Mouse (Mus musculus) stomach, postnatal 0 days (tissue): ENCODE results near the gene Epgn.

Source experiments
- CTCF ChIP-seq: IDR thresholded peaks from 2 replicates; pipeline ENCODE4 v1.5.1; 2016; ENCODE audit warnings: antibody characterized with exemption, low read depth, mild to moderate bottlenecking, moderate library complexity
- EP300 ChIP-seq: optimal IDR thresholded peaks from 2 replicates; pipeline ENCODE3; 2016; ENCODE audit warnings: antibody characterized with exemption

DNA sequence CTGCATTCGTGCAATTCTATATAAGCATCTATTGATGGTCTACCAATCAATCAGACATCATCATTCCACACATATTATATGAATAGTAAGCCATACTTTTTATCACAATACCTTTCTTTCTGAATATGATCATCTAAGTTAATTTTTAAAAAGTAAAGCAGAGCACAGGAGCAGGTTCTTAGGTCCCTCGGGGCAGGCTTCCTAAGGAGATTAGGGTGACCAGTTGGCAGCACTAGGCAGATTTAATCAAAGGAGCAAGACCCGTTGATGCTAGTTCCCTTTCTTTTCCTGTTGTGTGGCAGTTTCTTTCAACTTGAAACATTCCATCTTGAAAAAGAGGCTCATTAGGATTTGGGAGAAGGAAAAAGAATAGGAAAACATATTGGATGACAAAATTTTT lies 39.1 kb upstream of the Epgn start:
- TF ChIP-seq CTCF (no peak), EP300 (no peak)
